Mouse (Mus musculus) midbrain, postnatal 0 days (tissue): ENCODE measurements around the gene Qsox2. TPM values are rescaled to one million over a fixed set of nuclear protein-coding genes. Genes with fewer than 3 reads are reported as not detected.

Experiments
- ATAC-seq: fragments of 200-750 bp; cut with Nextera tagmentation; 2 replicates; pipeline ENCODE4 v1.8.0; 2017; ENCODE audit warnings: moderate number of reproducible peaks, mild to moderate bottlenecking, moderate TSS enrichment, moderate library complexity; ENCODE audit not compliant: low FRiP score
- DNase-seq: peaks from one replicate; pipeline ENCODE4 v3.0.0-alpha.2; 2015; ENCODE audit warnings: low spot score
- H3K27ac ChIP-seq: fragments of 300-500 bp; sonication (generic); 2 replicates; pipeline ENCODE4 v1.5.1; 2014; ENCODE audit warnings: low read depth, mild to moderate bottlenecking, low read length, mixed read lengths
- H3K27me3 ChIP-seq: fragments of 300-500 bp; sonication (generic); 2 replicates; pipeline ENCODE4 v1.6.1; 2014; ENCODE audit warnings: low read length, control low read depth, mixed read lengths; ENCODE audit not compliant: insufficient read depth
- H3K36me3 ChIP-seq: fragments of 300-500 bp; sonication (generic); 2 replicates; pipeline ENCODE4 v1.6.1; 2014; ENCODE audit warnings: low read length, control low read depth, mixed read lengths; ENCODE audit not compliant: insufficient read depth
- H3K4me1 ChIP-seq: fragments of 300-500 bp; sonication (generic); 2 replicates; pipeline ENCODE4 v1.6.1; 2014; ENCODE audit warnings: mild to moderate bottlenecking, control low read depth, antibody characterized with exemption, low read length, mixed read lengths; ENCODE audit not compliant: insufficient read depth
- H3K4me2 ChIP-seq: fragments of 300-500 bp; sonication (generic); 2 replicates; pipeline ENCODE4 v1.6.1; 2014; ENCODE audit warnings: low read depth, mild to moderate bottlenecking, low read length, mixed read lengths; ENCODE audit not compliant: poor library complexity, severe bottlenecking
- H3K4me3 ChIP-seq: fragments of 300-500 bp; sonication (generic); 2 replicates; pipeline ENCODE4 v1.5.1; 2014; ENCODE audit warnings: low read depth, mild to moderate bottlenecking, low read length, moderate library complexity
- H3K9ac ChIP-seq: fragments of 300-500 bp; sonication (generic); replicated peaks from 2 replicates; pipeline ENCODE4 v1.6.1; 2014; ENCODE audit warnings: mild to moderate bottlenecking, low read length, moderate library complexity, mixed read lengths; ENCODE audit not compliant: poor library complexity, severe bottlenecking
- H3K9me3 ChIP-seq: fragments of 300-500 bp; sonication (generic); 2 replicates; pipeline ENCODE4 v1.6.1; 2016; ENCODE audit warnings: low read length, control low read depth
- CTCF ChIP-seq: IDR thresholded peaks from 2 replicates; pipeline ENCODE4 v1.5.1; 2016; ENCODE audit warnings: antibody characterized with exemption, mild to moderate bottlenecking
- WGBS: fragments of 180-500 bp; shearing (Covaris S2); extraction: QIAGEN DNeasy Blood & Tissue Kit; methylation state at CpG from one replicate; pipeline ENCODE4 v1.1.7; 2014; 5-methylcytosine and 5-hydroxymethylcytosine counted together
- polyA plus RNA-seq: library from polyadenylated mRNA; unstranded; fragments of >200 nt; fragmentation: Nextera tagmentation; extraction: Ambion mirVana; gene quantifications from 2 replicates; pipeline ENCODE4 v1.2.1, GENCODE M21; 2015
- total RNA-seq: library from RNA; depleted of rRNA; stranded (reverse); fragments of >200 nt; gene quantifications from 2 replicates; pipeline ENCODE4 v1.2.3, GENCODE M21; 2014

Qsox2 gene
- total and polyA plus RNA-seq, 2 experiments from 2014 or later = 8.4 to 19.2 TPM

GRCm38 (mm10) chr2:26214526-26214925 is 22.8 kb downstream of the Qsox2 start:
- Histone ChIP-seq H3K9ac (no peak overlapping the region), H3K27me3 (no peaks in the 10 kb centered on the region), H3K9me3 (no peaks in the 10 kb centered on the region), H3K27ac (no peak overlapping the region), H3K36me3 (peaks cover 73% of the 10 kb centered on the region), H3K4me3 (no peak overlapping the region), H3K4me1 (no peaks in the 10 kb centered on the region), H3K4me2 (no peak overlapping the region)
- TF ChIP-seq CTCF = no peak
- 40% methylated on average over 3 of the region's 3 CpGs for WGBS
- ATAC-seq (no peak), DNase-seq (peak; percentile 82)

- 0 out of 2 replicates have a peak, but pooled peaks cover 6% of the 10 kb centered on the region for H3K4me1 ChIP-seq
- TF ChIP-seq CTCF = no peak
- ATAC-seq (no peak), DNase-seq (no peak)
- H3K36me3 ChIP-seq = peaks cover 45% of the 10 kb centered on the region
- H3K4me3 ChIP-seq = no peak overlapping the region
- no peak overlapping the region for H3K27ac ChIP-seq
- no peak overlapping the region for H3K4me2 ChIP-seq
- H3K27me3 ChIP-seq = peaks cover 37% of the 10 kb centered on the region
- 69% methylated on average over 3 of the region's 3 CpGs for WGBS
- H3K9me3 ChIP-seq = no peaks in the 10 kb centered on the region
- no peak overlapping the region for H3K9ac ChIP-seq
Observed at GRCm38 (mm10) chr2:26209566-26209965, 27.8 kb downstream of the Qsox2 start.

DNA sequence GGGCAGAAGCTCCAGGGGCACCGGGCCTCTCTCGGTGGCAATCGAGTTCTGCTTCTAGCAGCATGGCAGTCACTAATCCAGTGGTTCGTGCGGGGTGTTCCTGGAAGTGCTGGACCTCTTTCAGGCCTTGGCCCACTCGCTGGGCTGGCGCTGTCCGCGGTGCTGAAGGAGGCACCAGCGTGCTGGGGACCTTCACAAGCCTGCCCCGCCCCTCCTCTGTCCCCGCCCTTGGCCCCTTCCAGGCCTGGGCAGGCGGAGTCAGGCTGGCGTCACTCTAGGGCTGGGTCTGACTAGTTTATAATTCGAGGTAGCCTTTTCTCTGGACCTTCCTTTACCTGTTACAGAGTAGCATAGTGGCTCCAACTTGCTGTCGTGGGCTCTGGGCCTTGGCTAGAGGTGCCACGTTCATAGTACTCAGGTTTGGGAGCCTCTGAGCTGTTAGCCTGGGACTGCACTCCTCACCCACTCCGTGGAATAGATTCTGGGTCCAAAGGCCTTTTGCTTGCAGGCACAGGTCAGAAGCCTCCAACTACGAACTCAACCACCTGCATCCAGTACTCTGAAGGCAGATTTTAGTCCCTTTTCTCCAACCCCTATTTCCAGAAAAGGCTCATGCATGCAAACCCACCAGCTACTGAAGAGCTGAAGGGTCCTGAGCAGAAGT is 29.1 kb downstream of the Qsox2 start, which contains the start of gene Lhx3:
Gene Lhx3 (minus strand): TSS at position 164 of the 664 bp plus-strand sequence.
- Histone ChIP-seq H3K27me3 (peaks cover 47% of the 10 kb centered on the region), H3K4me3 (no peak within 1 kb of the TSS), H3K9ac (no peak within 1 kb of the TSS), H3K4me1 (0 out of 2 replicates have a peak, but pooled peaks cover 6% of the 10 kb centered on the region), H3K4me2 (no peak within 1 kb of the TSS), H3K9me3 (no peaks in the 10 kb centered on the region), H3K36me3 (peaks cover 36% of the 10 kb centered on the region), H3K27ac (no peak within 1 kb of the TSS)
- peak; percentile 38; the same call in 1 of the 2 replicates for ATAC-seq
- peak; percentile 66 for DNase-seq
- TF ChIP-seq CTCF = no peak
- WGBS = 17% methylated on average over 19 of the region's 19 CpGs

- DNase-seq (no peak), ATAC-seq (no peak)
- Histone ChIP-seq H3K4me3 (no peak overlapping the region), H3K4me2 (no peak overlapping the region), H3K9me3 (no peaks in the 10 kb centered on the region), H3K9ac (no peak overlapping the region), H3K4me1 (peaks cover 9% of the 10 kb centered on the region; the same call in 1 of the 2 replicates), H3K27ac (no peak overlapping the region), H3K27me3 (peaks cover 54% of the 10 kb centered on the region), H3K36me3 (peaks cover 32% of the 10 kb centered on the region)
- TF ChIP-seq CTCF = no peak
- WGBS = 17% methylated on average over 9 of the region's 9 CpGs
Observed at GRCm38 (mm10) chr2:26207559-26207958, 29.8 kb downstream of the Qsox2 start.

DNA sequence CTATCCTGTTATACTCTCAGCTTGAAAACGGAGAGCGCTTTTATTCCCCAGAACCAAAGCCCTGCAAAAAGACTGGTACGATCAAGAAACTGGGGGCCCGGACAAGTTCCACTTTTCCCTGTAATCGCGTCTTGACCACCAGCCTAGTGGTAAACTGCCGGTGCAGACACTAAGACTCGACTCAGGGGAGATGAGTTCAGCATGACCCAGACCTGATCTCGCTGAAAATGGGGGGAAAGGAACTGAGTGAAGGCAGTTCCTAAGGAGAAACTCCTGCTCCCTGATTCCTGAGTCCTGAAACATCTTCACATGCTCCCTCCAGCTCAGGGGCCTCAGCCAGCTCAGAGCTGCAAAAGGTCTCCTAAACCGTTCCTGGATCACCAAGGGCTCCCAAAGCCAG is 31.6 kb downstream of the Qsox2 start:
- peaks cover 72% of the 10 kb centered on the region for H3K27me3 ChIP-seq

GRCm38 (mm10) chr2:26205126-26205525 is 32.2 kb downstream of the Qsox2 start:
- Histone ChIP-seq H3K4me2 (no peak overlapping the region), H3K27me3 (peaks cover 79% of the 10 kb centered on the region), H3K27ac (no peak overlapping the region), H3K4me3 (no peak overlapping the region), H3K36me3 (peaks cover 9% of the 10 kb centered on the region), H3K9ac (no peak overlapping the region), H3K4me1 (peaks cover 13% of the 10 kb centered on the region; the same call in 1 of the 2 replicates), H3K9me3 (no peaks in the 10 kb centered on the region)
- no peak for DNase-seq
- no peak for ATAC-seq
- no peak for TF ChIP-seq CTCF
- WGBS = 8% methylated on average over 16 of the region's 16 CpGs

More for the DNA sequence above, 31.6 kb downstream of the Qsox2 start:
- WGBS = 16% methylated on average over 10 of the region's 10 CpGs
- H3K4me3 ChIP-seq = no peak overlapping the region
- peaks cover 15% of the 10 kb centered on the region for H3K36me3 ChIP-seq
- no peak for TF ChIP-seq CTCF
- H3K4me1 ChIP-seq = peaks cover 13% of the 10 kb centered on the region; the same call in 1 of the 2 replicates
- no peak for DNase-seq
- no peak overlapping the region for H3K27ac ChIP-seq
- ATAC-seq = no peak
- H3K9me3 ChIP-seq = no peaks in the 10 kb centered on the region
- no peak overlapping the region for H3K9ac ChIP-seq
- no peak overlapping the region for H3K4me2 ChIP-seq
